Mouse (Mus musculus) kidney, adult 18-20 months (tissue): Measurements from ENCODE around the gene Dpf3.

Experiments used
- DNase-seq: peaks from one replicate; pipeline ENCODE4 v3.0.0; 2021

Dpf3 gene

GRCm38 (mm10) chr12:83495961-83496282, 8.4 kb upstream of the Dpf3 start:
- no peak for DNase-seq

GRCm38 (mm10) chr12:83495248-83495960, 7.9 kb upstream of the Dpf3 start:
- no peak for DNase-seq

- no peak for DNase-seq
These were observed 6.7 kb upstream of the Dpf3 start for GRCm38 (mm10) chr12:83494196-83494595.

DNA sequence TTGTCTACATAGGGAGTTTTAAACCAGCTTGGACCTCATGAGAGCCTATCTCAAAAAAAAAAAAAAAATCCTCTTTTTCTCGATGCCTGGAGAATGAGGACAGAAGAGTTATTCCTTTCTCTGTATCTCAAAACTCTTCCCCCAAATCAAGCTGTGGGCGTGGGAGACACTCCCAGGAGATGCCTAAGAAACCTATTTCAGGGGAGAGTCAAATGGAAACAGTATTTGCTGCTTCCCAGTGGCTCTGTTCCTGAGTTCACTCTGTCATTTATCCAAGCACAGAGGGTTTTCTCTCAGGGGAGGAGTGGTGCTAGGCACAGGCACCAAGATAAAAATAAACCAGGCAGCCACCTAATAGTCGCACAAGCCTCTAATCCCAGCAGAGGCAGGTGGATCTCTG, 5.3 kb upstream of the Dpf3 start:
- DNase-seq: no peak

- DNase-seq: no peak
These were observed 4.1 kb upstream of the Dpf3 start for GRCm38 (mm10) chr12:83491609-83492008.

DNA sequence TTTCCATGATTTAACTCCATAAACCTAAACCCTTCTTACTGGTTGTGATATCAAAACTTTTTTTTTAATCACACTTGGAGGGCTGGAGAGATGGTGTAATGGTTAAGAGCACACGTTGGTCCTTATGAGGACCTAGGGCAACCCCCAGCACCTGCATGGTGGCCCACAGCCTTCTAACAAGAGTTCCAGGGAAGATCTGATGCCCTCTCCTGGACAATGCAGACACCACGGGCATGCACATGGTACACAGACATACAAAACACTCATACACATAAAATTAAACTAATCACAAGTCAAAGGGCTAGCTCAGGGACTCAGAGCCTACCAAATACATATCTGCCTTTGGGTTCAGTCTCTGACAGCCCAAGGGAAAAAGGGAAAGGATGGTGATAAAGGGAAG, 2.2 kb upstream of the Dpf3 start:
- DNase-seq: no peak

DNA sequence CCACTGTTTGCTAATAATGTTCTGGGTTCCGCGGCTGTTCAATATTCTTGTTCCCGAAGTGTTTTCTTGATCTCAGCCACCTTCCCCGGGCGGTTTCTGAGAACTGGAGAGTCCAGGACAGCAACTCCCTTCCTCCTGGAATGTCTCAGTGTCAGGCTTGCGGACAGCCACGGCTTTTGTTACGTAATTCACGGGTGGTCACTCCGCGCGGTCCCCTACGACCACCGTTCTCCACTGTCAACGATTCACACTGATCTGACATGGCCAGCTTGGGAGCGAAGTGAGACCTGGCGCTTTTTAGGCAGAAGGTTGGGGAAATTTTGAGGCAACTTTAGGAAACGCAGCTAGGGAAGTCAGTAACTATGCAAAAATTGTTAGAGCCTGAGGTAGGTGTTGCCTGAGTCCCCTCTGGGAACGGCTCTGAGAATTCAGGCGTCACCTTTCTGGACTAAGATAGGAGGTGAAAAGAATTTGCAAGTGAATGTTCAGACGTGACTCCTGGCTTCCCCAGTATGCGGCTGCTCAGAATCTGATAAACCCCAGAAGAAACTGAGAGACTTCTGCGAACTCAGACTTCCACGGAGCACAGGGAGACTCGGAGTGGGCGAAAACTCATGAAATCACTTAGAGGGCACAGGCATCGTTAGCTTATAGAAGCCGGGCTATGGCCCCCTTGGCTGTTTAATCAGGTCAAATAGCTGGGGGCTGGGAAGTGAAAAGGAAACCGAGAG, 860 bp upstream of the Dpf3 start:
- DNase-seq: peak; percentile 64

DNA sequence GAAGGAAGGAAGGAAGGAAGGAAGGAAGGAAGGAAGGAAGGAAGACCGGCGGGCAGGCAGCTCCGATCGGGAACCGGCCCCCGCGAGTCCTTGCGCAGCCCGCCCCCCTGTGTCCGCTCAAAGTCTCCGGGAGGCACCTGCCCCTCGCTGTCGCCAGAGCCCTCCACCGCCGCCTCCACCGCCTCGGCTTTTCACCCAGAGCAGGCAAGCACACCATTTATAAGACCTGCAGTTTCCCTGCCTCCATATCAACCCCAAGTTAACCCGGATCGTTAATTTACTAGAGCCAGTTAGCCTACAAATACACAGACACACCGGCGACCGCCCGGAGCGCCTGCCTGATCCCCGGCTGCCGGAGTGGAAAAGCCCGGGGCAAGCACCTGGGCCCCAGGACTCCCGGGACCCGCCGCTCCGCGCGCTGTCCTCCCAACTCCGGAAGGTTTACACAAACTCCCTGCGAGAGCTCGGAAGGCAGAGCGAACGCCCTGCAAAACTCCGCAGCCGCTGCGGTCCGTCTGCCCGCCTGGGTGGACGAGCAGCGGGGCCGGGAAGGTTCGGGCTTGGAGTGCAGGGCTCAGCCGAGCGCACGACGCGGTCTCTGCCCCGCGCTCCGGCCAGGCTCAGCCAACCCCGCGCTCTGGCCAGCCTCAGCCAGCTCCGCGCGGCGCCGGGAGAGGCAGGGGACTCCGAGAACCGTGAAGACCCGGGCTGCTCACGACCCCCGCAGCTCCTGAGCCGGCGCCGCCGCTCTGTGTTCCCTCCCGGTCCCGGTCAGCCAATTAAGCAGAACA, 650 bp downstream of the Dpf3 start:
- peak; percentile 71 for DNase-seq

DNA sequence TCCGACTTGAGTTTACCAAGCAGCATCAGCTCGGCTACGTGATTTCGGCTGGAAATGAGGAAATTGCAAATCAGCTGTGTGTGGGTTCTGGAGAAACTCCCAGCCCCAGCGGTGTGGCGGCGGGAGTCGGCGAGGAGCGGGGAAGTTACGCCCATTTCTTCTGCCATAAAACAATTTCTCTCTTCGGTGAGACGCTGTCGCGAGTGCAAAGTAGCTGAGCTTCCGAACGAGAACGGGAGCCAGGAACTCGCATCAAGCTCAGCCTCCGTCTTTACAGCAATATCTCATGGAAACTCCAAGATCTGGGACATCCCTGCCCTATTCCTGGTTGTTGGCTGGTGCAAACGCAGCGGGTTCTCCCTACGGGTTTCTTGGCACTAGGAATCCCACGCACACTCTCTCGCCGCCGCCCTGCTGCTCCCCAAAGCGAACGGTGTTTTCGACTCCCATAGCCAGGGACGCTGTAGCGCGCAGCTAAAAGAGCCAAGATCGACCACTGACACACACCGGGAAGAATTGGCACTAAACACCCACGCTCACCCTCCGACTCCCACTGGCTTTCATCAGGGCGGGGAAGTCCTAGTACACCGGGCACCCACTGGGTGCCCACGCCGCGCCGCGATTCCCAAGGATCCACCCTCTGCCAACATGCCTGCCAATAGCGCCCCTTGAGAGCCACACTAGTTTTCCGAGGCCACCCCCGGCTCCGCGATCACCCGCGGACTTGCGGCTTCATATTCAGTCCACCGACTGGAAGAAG, 1.4 kb downstream of the Dpf3 start:
- peak; percentile 50 for DNase-seq

- DNase-seq: no peak
These were observed 2.4 kb downstream of the Dpf3 start for GRCm38 (mm10) chr12:83484855-83485745.

DNA sequence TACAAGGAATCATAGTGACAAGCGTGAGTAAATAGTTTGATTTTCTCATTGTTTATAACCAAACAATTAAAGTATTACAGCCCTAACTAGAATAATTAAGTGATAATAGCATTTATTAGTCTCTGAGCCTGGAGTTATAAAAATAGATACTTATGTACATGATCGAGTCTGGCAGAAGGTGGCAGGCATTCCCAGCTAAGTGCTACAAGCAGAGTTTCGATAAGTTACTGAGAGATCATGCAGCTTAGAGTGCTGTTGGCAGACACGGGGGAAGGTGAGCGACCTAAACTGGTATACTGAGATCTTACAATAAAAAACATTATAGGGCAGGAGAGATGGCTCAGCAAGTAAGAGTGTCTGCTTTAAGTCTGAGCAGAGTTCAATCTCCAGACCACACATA, 3.9 kb downstream of the Dpf3 start:
- no peak for DNase-seq

- no peak for DNase-seq
These were observed 6.1 kb downstream of the Dpf3 start for GRCm38 (mm10) chr12:83481439-83481838.

GRCm38 (mm10) chr12:83479818-83480401, 7.6 kb downstream of the Dpf3 start:
- DNase-seq: no peak

GRCm38 (mm10) chr12:83479140-83479539, 8.4 kb downstream of the Dpf3 start:
- DNase-seq: no peak

GRCm38 (mm10) chr12:83476277-83476676, 11.2 kb downstream of the Dpf3 start:
- DNase-seq: no peak

- DNase-seq: no peak
These were observed 12.1 kb downstream of the Dpf3 start for GRCm38 (mm10) chr12:83475419-83475818.

- no peak for DNase-seq
These were observed 13.4 kb downstream of the Dpf3 start for GRCm38 (mm10) chr12:83473987-83474600.

- no peak for DNase-seq
These were observed 15.8 kb downstream of the Dpf3 start for GRCm38 (mm10) chr12:83471760-83472159.

- DNase-seq: no peak
These were observed 17.4 kb downstream of the Dpf3 start for GRCm38 (mm10) chr12:83470085-83470484.

DNA sequence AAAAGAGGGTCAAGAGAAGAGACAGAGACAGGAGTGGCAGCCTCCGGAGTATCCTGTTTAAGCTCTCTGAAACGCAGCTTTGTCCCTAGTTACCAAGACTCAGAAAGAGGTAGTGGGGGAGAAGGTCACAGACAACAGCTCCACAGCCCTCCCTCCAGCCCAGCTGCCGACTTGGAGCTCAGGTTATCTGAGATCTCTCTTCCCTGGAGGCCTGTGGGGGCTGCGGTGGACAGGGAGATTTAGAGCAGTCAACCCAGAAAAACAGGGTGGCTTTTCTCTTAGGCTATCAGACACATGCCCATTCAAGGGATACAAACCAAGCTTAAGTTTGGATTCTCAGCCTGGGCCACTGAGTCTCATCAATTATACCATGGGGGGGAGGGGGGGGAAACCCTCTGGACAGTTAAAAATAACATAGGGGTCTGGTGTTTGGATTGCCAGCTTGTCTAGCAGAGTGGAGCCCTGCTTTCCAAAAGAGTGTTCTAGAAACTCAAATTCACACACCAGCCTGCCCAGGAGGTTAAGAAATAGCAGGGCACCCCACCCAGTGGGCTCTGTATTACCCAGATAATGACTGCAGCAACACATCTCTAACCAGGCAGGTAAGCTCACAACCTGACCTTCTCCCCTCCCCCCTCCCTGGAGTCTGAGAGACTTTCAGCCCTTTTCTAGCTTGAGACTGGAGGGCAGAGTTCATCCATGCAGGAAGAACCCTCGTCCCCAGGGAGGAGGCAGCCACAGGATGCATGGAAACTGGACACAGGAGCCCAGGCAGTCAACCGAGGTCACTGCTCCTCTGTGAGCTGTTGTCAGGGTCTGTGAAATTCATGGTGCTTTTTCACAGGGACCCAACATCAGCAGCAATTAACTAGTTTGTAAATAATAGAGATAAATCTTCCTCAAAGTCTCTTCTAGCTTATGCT, 20.7 kb downstream of the Dpf3 start:
- peak; percentile 47 for DNase-seq
